Mouse (Mus musculus) lung, postnatal 36 days (tissue): ENCODE results near the gene Ralb.

ENCODE experiments used
- DNase-seq: peaks from one replicate; pipeline ENCODE4 v3.0.0; 2022; ENCODE audit warnings: mixed read lengths

The Ralb gene

DNA sequence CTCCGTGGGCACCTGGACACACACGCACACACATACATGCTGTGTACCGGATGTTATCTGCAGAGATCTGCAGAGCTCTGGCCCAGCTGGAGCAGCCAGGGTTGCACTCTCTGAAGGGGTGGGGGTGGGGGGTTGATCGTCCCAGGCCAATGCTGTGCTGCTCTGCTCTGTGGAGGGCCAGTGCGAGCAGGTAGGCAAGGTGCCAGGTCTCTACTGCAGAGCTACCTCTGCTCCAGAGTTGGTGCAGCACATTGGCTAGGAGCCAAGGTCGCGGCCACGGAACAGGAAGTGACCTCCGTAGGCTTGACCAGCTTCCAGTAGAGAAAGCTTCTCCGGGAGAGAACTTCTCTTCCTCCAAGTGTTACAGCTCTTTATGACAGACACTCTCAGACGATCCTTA is 12.5 kb downstream of the Ralb start:
- peak; percentile 90 for DNase-seq

GRCm38 (mm10) chr1:119490765-119491164 is 13.8 kb downstream of the Ralb start:
- DNase-seq = no peak

DNA sequence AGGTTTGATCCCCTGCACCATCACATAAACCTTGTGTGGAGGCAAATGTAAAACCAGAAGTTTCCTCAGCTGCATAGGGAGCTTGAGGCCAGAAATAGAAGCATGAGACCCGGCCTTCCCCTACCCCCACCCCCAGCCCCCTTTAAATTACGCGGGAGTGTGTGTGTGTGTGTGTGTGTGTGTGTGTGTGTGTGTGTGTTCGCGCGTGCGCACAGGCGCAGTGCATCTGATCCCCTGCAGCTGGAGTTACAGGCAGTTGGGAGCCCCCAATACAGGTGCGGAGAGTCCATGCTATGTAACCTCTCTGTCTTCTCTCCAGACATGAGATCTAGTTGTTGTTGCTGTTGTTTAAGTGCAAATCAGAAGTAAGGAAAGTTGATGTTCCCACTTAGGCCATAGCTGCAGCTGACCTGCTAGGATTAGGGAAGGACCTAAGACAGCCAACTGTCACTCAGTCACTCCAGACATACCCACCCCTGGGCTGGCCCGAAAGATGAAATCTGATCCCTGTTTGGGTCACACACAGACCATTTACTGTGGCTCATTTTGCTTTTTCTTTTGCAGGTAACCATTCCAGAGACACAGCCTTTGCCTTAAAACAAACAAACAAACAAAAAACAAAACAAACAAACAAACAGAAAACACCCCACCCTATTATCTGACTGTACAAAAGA is 16.5 kb downstream of the Ralb start:
- no peak for DNase-seq

- no peak for DNase-seq
These were observed 18.8 kb downstream of the Ralb start for GRCm38 (mm10) chr1:119485825-119486224.

GRCm38 (mm10) chr1:119484457-119484856 is 20.1 kb downstream of the Ralb start:
- peak; percentile 53 for DNase-seq

DNA sequence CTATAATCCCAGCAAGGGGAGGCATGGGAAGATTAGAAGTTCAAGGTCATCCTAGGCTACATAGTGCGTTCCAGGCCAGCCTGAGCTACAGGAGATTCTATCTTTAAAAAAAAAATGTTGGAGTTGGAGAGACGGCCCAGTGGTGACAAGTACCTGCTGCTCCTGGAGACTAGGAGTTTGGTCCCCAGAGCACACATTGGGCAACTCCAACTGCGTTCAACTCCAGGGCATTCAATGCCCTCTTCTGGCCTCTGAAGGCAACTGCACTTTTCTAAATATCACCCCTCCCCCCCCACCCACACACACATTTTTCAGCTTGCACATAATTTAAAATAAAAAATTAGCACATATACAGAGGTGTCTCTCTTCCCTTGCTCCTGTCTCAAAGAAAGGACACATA is 21.7 kb downstream of the Ralb start:
- peak; percentile 27 for DNase-seq

- DNase-seq = no peak
These were observed 23.2 kb downstream of the Ralb start for GRCm38 (mm10) chr1:119481205-119481932.

- no peak for DNase-seq
These were observed 23.9 kb downstream of the Ralb start for GRCm38 (mm10) chr1:119480678-119481077.

GRCm38 (mm10) chr1:119479641-119480040 is 25.0 kb downstream of the Ralb start:
- no peak for DNase-seq

DNA sequence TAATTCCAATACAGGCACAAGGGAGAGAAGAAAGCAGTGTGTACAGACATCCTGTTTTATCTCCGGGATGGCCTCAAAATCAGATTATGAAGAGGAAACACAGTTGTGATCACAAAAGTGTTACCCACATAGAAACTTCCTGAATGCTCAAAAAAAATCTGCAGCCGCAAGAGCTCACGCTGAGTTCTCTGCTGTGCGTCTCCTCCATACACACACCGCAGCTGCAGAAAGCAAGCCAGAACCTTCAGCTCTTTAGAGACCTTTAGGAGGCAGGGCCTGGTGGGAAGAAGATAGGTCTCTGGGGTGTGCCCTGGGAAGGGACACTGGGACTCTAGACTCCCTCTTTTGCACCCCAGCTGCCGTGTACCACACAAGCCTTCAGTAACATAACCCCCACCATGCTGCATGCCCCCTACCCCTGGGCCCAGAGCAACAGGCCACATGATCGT is 27.7 kb downstream of the Ralb start:
- DNase-seq = no peak

DNA sequence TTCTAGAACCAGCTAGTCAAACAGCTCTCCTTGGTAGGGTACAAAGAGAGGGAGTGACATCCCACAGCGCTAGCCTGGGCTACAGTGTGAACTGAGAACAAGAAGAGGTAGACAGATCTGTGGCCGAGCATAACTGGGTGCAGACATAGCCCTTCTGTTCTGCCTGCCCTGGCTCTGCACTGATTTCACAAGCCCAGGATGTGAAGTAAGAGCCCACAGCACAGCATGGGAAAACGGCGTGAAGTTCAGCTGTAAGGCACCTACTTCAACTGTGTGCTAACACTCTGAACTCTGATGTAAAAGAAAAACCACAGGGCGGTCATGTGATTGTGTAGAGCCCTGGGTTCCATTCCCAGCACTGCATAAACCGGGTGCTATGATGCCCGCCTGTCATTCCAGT is 29.9 kb downstream of the Ralb start:
- peak; percentile 32 for DNase-seq

DNA sequence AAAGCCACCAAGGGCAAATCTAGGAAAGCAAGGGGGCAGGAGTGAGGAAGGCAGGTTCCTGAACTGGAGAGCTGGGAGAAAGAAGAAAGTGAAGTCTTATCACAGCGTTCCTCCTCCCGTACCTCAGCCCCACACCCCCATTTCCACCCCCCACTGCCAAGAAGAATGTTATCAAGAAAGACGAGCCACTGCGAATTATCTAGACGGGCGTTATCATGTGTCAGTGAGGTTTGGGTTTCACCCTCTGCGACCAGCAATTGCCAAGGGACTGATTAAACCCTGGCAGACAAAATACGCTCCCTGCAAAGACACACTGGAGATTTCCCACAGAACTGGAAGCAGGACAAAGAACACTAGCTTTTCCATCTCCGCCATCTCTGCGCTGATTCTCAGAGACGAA is 31.9 kb downstream of the Ralb start:
- DNase-seq = no peak

DNA sequence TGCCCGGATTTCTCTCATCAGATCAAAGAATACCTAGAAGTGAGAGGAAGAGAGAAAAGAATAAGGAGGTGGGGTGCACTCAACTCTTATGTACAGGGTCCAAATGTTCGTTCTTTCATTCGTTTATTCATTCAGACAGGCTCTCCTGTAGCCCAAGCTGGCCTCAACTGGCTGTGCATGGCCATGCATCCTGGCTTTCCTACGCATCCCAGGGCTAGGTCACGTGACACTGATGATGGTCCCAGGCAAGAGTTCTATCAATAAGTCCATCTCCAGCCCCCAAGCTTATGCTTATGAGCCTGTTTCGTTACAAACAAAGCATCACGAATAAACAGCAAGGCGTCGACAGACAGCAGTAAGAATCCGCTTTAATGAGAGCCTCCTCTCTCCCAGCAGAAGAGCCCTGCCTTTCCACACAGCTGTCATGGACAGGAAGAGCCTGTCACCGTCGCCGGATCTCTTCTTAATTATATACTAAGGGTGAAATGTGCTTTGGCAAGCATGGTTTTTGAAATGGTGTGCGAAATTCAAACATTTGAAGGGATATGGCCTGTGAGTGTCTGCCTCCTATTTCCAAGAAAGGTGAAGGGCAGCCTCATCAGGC is 32.7 kb downstream of the Ralb start:
- DNase-seq = no peak

GRCm38 (mm10) chr1:119463386-119463785 is 41.2 kb downstream of the Ralb start:
- DNase-seq = peak; percentile 80

GRCm38 (mm10) chr1:119460062-119460461 is 44.5 kb downstream of the Ralb start:
- DNase-seq = no peak

- peak; percentile 84 for DNase-seq
These were observed 46.5 kb downstream of the Ralb start for GRCm38 (mm10) chr1:119457993-119458605.

GRCm38 (mm10) chr1:119457528-119457855 is 47.1 kb downstream of the Ralb start:
- DNase-seq = no peak

DNA sequence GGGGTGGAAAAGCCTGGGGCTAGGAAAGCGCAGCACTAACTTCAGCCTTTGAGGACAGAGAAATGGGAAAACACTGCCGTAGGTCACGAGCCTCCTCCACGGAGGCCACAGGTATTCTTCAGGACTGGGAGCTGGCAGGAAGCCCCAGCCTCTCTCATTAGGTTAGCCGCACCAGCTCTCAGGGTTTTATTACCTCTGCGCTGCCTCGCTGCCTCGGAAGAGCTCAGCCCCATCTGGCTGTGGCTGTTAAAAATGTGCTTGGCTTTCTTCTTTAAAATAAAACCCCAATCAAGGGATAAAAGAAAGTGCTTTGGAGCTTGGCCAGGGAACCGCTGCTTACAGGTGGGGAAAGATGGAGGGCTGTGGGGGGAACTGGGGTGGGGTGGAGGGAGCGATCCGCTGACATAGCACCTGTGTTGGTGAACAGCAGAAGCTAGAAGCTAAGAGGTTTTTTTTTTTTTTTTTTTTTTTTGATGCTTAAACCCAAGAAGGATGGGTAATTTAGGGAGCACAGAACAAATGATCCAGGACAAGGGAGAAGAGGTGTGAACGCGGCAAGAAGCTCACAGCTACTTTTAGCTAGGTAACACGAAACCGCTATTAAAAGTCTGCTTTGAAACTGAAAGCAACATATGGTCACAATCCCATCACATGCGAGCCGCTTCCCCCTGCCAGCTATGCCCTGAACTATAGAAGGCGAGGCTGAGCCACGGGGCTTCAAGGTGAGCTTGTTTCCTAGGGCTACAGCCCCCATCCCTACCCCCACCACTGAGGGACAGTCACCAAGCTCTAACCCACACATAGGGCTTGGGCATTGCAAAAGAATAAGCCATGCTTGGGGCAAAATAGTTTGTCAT is 47.7 kb downstream of the Ralb start:
- no peak for DNase-seq

GRCm38 (mm10) chr1:119453731-119454130 is 50.9 kb downstream of the Ralb start:
- DNase-seq = peak; percentile 65

DNA sequence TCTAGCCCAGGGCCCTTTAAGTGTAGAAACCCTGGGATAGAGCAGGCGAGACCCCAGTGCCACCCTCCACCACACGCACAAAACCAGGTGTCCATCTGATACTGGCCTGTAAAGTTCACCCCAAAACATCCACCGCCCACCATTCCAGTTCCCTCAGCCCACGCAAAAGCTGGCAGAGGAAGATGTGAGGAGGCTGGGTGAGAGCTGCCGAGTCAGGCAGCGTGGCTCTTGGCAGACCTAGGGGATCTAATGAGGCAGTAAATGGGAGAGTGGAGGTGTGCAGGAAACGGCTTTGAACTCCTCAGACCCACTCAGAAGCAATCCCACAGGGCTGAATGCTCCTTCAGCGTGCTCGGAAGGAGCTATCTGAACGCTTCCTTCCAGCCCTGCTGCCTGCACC is 53.2 kb downstream of the Ralb start:
- no peak for DNase-seq

DNA sequence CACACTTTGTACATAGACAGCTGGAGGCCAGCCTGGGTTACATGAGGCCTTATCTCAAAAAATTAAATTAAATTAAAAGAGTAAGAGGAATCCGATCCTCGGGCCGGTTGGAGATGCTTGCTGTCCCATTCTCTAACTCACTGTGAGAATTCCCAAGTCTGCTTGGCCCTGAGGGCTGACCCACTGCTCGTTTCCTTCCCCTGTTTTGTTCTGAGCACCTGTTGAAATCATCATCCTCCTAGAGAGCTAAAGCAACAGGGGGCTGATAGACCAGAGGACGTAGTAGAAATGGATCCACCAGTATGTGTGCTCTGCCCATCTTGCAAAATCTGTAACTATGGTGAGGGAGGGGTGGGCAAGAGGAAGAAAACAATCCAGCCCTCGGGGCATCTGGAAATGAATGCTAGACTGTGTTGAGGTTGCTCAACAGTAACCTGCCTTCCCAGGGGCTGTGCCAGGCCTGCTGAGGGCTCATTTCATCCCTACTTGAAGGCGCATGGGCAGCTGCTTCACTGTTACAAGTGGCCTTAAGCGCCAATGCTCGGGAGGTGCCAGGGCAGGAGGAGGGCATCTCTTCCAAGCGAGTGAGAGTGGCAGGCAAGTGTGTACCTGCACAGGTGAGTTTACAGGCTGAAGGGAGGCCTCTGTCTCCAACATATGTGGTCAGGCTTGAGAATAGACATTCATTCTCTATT is 53.8 kb downstream of the Ralb start:
- peak; percentile 71 for DNase-seq

GRCm38 (mm10) chr1:119446753-119447283 is 57.8 kb downstream of the Ralb start:
- peak; percentile 32 for DNase-seq
